Mouse (Mus musculus) liver, embryonic 15.5 days (tissue): ENCODE data around the gene Slc22a23. TPM values are rescaled to one million over a fixed set of nuclear protein-coding genes. Genes with fewer than 3 reads are reported as not detected.

Source experiments
- ATAC-seq: fragments of 200-750 bp; cut with Nextera tagmentation; 2 replicates; pipeline ENCODE4 v1.8.0; 2017; ENCODE audit warnings: moderate number of reproducible peaks, mild to moderate bottlenecking, moderate library complexity; ENCODE audit not compliant: insufficient read depth
- H3K27ac ChIP-seq: fragments of 300-500 bp; sonication (generic); replicated peaks from 2 replicates; pipeline ENCODE4 v1.5.1; 2015; ENCODE audit warnings: mild to moderate bottlenecking, inconsistent platforms
- H3K27me3 ChIP-seq: fragments of 300-500 bp; sonication (generic); 2 replicates; pipeline ENCODE4 v1.6.1; 2015; ENCODE audit warnings: mild to moderate bottlenecking, inconsistent platforms
- H3K36me3 ChIP-seq: fragments of 300-500 bp; sonication (generic); replicated peaks from 2 replicates; pipeline ENCODE4 v1.6.1; 2015; ENCODE audit warnings: moderate library complexity, mild to moderate bottlenecking, inconsistent platforms
- H3K4me1 ChIP-seq: fragments of 300-500 bp; sonication (generic); replicated peaks from 2 replicates; pipeline ENCODE4 v1.6.1; 2015; ENCODE audit warnings: inconsistent platforms
- H3K4me2 ChIP-seq: fragments of 300-500 bp; sonication (generic); 2 replicates; pipeline ENCODE4 v1.6.1; 2015; ENCODE audit warnings: moderate library complexity, mild to moderate bottlenecking, inconsistent platforms
- H3K4me3 ChIP-seq: fragments of 300-500 bp; sonication (generic); replicated peaks from 2 replicates; pipeline ENCODE4 v1.5.1; 2015; ENCODE audit warnings: mild to moderate bottlenecking, inconsistent platforms
- H3K9ac ChIP-seq: fragments of 300-500 bp; sonication (generic); 2 replicates; pipeline ENCODE4 v1.6.1; 2015; ENCODE audit warnings: moderate library complexity, mild to moderate bottlenecking, inconsistent platforms
- H3K9me3 ChIP-seq: fragments of 300-500 bp; sonication (generic); replicated peaks from 2 replicates; pipeline ENCODE4 v1.6.1; 2016; ENCODE audit warnings: inconsistent platforms
- WGBS: fragments of 180-500 bp; shearing (Covaris S2); methylation state at CpG from one replicate; pipeline ENCODE4 v1.1.7; 2015; ENCODE audit warnings: mixed read lengths; ENCODE audit not compliant: insufficient replicate concordance; 5-methylcytosine and 5-hydroxymethylcytosine counted together
- polyA plus RNA-seq: library from polyadenylated mRNA; unstranded; fragments of >200 nt; fragmentation: Nextera tagmentation; extraction: Ambion mirVana; gene quantifications from 2 replicates; pipeline ENCODE4 v1.2.1, GENCODE M21; 2015

Gene Slc22a23
- polyA plus RNA-seq, 1 experiment from 2014 or later, result 7.4 TPM

DNA sequence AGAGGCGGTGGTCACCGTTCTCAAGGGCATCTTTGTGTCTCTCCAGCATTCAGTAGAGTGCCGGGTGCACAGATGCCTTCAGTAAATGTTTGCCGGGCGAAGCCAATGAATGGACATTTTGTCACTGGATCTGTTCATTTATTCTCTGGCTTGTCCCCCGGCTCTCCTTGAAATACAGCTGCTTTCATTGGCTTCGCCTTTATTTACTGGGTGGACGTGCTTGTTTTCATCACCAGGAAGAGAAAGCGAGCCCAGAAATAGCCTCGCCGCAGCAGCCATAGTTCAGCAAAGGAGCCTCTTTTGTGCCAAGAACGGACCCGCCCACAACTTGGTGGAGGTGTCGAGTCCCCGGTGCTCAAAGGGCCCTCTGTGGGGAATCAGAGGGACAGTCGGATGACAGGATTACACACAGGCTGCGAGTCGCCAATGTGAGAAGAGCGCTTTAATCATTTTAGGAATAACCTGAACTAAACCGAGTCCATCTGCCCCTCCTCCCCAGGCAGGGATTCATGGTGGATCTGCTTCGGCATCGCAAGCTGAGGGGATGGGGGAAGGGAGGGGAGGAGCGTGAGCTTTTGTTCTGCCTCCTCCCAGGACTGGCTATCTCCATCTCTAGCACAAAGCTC is 196.1 kb downstream of the Slc22a23 start:
- Histone ChIP-seq H3K9ac (no peak overlapping the region), H3K9me3 (no peaks in the 10 kb centered on the region), H3K27ac (no peak overlapping the region), H3K4me1 (0 out of 2 replicates have a peak, but pooled peaks cover 9% of the 10 kb centered on the region), H3K4me3 (peak overlapping the region; percentile 36), H3K4me2 (peak overlapping the region; percentile 58), H3K36me3 (no peaks in the 10 kb centered on the region), H3K27me3 (peaks cover 34% of the 10 kb centered on the region)
- WGBS, result 9% methylated on average over 23 of the region's 23 CpGs
- ATAC-seq, result no peak

DNA sequence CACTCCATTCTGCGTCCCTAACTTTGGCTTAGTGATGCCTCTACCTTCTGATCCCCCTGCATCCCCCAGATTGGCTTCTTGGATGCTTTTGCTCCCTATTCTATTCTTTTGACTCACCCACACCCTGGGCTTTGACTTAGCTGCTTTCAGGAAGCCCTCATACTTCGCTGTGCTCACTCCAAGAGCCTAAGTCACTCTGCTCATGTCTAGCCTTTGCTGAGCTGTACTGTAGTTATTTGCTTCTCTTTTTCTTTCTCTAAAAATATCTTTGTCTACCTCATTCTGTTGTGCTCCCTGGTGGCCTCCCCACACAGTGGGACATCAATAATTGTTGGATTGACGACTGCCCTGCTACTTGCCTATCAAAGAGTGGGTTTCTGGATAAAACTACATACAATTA is 196.8 kb downstream of the Slc22a23 start:
- H3K9ac ChIP-seq, result no peak overlapping the region
- H3K4me1 ChIP-seq, result 0 out of 2 replicates have a peak, but pooled peaks cover 9% of the 10 kb centered on the region
- H3K4me2 ChIP-seq, result no peak overlapping the region
- no peak overlapping the region for H3K4me3 ChIP-seq
- ATAC-seq, result no peak
- H3K27ac ChIP-seq, result no peak overlapping the region
- no peaks in the 10 kb centered on the region for H3K9me3 ChIP-seq
- H3K36me3 ChIP-seq, result no peaks in the 10 kb centered on the region
- WGBS, result 48% methylated on average over 3 of the region's 3 CpGs
- peaks cover 34% of the 10 kb centered on the region for H3K27me3 ChIP-seq

GRCm38 (mm10) chr13:34146916-34147315 is 198.1 kb downstream of the Slc22a23 start:
- H3K4me2 ChIP-seq, result no peak overlapping the region
- H3K27me3 ChIP-seq, result peaks cover 34% of the 10 kb centered on the region
- H3K4me1 ChIP-seq, result 0 out of 2 replicates have a peak, but pooled peaks cover 9% of the 10 kb centered on the region
- ATAC-seq, result no peak
- no peak overlapping the region for H3K27ac ChIP-seq
- 41% methylated on average over 3 of the region's 3 CpGs for WGBS
- no peak overlapping the region for H3K4me3 ChIP-seq
- H3K9ac ChIP-seq, result no peak overlapping the region
- no peaks in the 10 kb centered on the region for H3K36me3 ChIP-seq
- H3K9me3 ChIP-seq, result no peaks in the 10 kb centered on the region

GRCm38 (mm10) chr13:34143389-34143788 is 201.6 kb downstream of the Slc22a23 start:
- no peak for ATAC-seq
- Histone ChIP-seq H3K4me3 (no peak overlapping the region), H3K36me3 (no peaks in the 10 kb centered on the region), H3K4me2 (no peak overlapping the region), H3K27me3 (peaks cover 10% of the 10 kb centered on the region), H3K9me3 (no peaks in the 10 kb centered on the region), H3K27ac (no peak overlapping the region), H3K4me1 (no peaks in the 10 kb centered on the region), H3K9ac (no peak overlapping the region)
- 57% methylated on average over 5 of the region's 5 CpGs for WGBS

DNA sequence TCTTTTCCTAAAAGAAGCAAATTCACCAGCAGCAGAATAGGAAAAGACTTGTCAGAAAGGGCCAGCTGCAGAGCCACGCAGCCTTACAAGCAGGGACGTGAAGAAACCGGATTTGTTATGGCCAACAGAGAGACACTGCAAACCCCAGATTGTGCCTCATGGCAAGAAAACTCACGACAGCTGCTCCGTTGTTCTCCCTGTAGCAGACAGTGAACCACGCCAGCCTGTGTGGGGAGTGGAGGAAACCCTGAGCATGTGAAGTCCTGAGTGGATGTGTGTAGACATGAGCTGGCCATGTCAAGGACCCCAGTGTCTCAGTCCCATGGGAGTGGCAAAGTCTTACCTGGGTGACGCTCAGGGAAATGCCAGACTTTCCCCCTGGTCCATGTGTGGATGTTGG is 208.4 kb downstream of the Slc22a23 start:
- Histone ChIP-seq H3K4me2 (no peak overlapping the region), H3K4me3 (no peak overlapping the region), H3K4me1 (peaks cover 6% of the 10 kb centered on the region), H3K9me3 (no peaks in the 10 kb centered on the region), H3K27me3 (peaks cover 57% of the 10 kb centered on the region), H3K27ac (no peak overlapping the region), H3K36me3 (no peaks in the 10 kb centered on the region), H3K9ac (no peak overlapping the region)
- WGBS, result 55% methylated on average over 7 of the region's 7 CpGs
- ATAC-seq, result no peak

- no peak overlapping the region for H3K4me2 ChIP-seq
- no peak overlapping the region for H3K9ac ChIP-seq
- H3K36me3 ChIP-seq, result no peaks in the 10 kb centered on the region
- WGBS, result 64% methylated on average over 7 of the region's 7 CpGs
- no peak overlapping the region for H3K4me3 ChIP-seq
- ATAC-seq, result no peak
- H3K27me3 ChIP-seq, result peaks cover 80% of the 10 kb centered on the region
- H3K9me3 ChIP-seq, result no peaks in the 10 kb centered on the region
- H3K4me1 ChIP-seq, result peaks cover 29% of the 10 kb centered on the region
- H3K27ac ChIP-seq, result no peak overlapping the region
Measured at GRCm38 (mm10) chr13:34134276-34134675, 210.7 kb downstream of the Slc22a23 start.

- no peak overlapping the region for H3K4me2 ChIP-seq
- no peaks in the 10 kb centered on the region for H3K9me3 ChIP-seq
- ATAC-seq, result no peak
- peaks cover 88% of the 10 kb centered on the region for H3K27me3 ChIP-seq
- no peak overlapping the region for H3K27ac ChIP-seq
- WGBS, result 12% methylated on average over 15 of the region's 15 CpGs
- no peak overlapping the region for H3K9ac ChIP-seq
- no peaks in the 10 kb centered on the region for H3K36me3 ChIP-seq
- peaks cover 29% of the 10 kb centered on the region for H3K4me1 ChIP-seq
- H3K4me3 ChIP-seq, result no peak overlapping the region
Measured at GRCm38 (mm10) chr13:34133326-34134071, 211.5 kb downstream of the Slc22a23 start.

DNA sequence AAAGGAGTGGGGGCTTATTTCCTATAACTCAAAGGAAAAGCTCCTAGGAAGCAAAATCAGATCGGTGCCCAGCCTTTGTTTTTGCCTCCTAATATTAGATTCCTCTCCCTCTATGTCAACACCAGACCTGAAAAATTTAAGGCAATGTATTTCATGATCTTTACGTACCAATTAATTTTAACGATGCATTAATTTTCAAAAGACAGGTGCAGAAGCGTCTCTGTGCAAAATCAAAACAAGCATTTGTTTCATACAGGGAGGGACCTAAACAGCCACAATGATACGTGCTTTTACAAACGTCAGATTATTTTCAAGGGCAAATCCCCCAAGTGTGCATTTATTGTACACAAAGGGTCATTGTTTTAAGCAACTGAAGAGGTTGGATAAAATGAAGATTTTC is 212.1 kb downstream of the Slc22a23 start:
- Histone ChIP-seq H3K27me3 (peaks cover 92% of the 10 kb centered on the region), H3K4me3 (no peak overlapping the region), H3K4me2 (no peak overlapping the region), H3K9me3 (no peaks in the 10 kb centered on the region), H3K9ac (no peak overlapping the region), H3K36me3 (no peaks in the 10 kb centered on the region), H3K27ac (no peak overlapping the region), H3K4me1 (peaks cover 29% of the 10 kb centered on the region)
- 26% methylated on average over 6 of the region's 6 CpGs for WGBS
- ATAC-seq, result no peak

- H3K27ac ChIP-seq, result no peak overlapping the region
- H3K4me2 ChIP-seq, result peak overlapping the region; percentile 13; the same call in 1 of the 2 replicates
- no peak for ATAC-seq
- H3K4me1 ChIP-seq, result peaks cover 29% of the 10 kb centered on the region
- no peaks in the 10 kb centered on the region for H3K36me3 ChIP-seq
- H3K9me3 ChIP-seq, result no peaks in the 10 kb centered on the region
- 3% methylated on average over 15 of the region's 15 CpGs for WGBS
- H3K27me3 ChIP-seq, result peaks cover 92% of the 10 kb centered on the region
- H3K9ac ChIP-seq, result no peak overlapping the region
- no peak overlapping the region for H3K4me3 ChIP-seq
Measured at GRCm38 (mm10) chr13:34132299-34132698, 212.7 kb downstream of the Slc22a23 start.

- H3K27ac ChIP-seq, result no peak overlapping the region
- no peaks in the 10 kb centered on the region for H3K36me3 ChIP-seq
- H3K4me1 ChIP-seq, result peaks cover 29% of the 10 kb centered on the region
- peak overlapping the region; percentile 72 for H3K4me2 ChIP-seq
- ATAC-seq, result no peak
- 0 out of 2 replicates have a peak overlapping the region, but pooled peaks have one; percentile 14 for H3K4me3 ChIP-seq
- H3K9ac ChIP-seq, result no peak overlapping the region
- H3K9me3 ChIP-seq, result no peaks in the 10 kb centered on the region
- H3K27me3 ChIP-seq, result peaks cover 86% of the 10 kb centered on the region
- WGBS, result 2% methylated on average over 10 of the region's 10 CpGs
Measured at GRCm38 (mm10) chr13:34131708-34132060, 213.3 kb downstream of the Slc22a23 start.

DNA sequence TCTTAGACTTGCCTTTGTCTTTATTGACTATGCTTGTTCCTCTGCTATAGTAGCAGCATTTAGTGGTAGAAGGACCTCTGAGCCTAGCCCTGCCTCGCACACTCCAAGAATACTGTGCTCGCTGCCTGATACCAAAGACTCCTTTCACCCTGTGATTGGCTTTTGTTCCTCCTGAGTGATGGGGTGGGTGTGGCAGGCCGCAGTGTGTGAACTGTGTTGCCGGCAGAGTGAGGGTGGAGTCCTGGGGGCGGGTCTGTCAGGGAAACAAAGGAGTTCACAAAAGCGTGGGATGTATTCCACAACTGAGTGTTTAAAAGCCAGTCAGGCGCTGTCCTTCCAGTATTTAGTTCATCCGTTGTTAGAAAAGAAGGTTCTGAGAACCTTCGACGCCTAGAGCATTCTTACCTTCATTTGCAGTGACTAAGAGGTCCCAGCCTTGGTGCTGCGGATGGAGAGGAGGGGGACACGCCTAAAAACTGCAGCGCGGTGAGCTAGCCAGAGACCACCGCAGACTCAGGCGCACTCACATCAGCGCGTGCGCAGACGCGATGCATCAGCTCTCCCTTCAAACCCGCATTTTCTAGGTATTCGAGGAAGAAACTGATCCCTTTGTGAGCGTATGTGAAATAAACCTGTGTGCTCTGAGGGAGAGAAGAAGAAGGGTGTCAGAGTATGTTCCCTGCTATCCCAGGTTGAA is 213.8 kb downstream of the Slc22a23 start:
- no peak overlapping the region for H3K27ac ChIP-seq
- peak overlapping the region; percentile 14; the same call in 1 of the 2 replicates for H3K4me3 ChIP-seq
- peak overlapping the region; percentile 72 for H3K4me2 ChIP-seq
- ATAC-seq, result no peak
- peaks cover 29% of the 10 kb centered on the region for H3K4me1 ChIP-seq
- under 1% methylated on average over 24 of the region's 24 CpGs for WGBS
- peaks cover 85% of the 10 kb centered on the region for H3K27me3 ChIP-seq
- no peaks in the 10 kb centered on the region for H3K9me3 ChIP-seq
- no peaks in the 10 kb centered on the region for H3K36me3 ChIP-seq
- no peak overlapping the region for H3K9ac ChIP-seq
